Mouse (Mus musculus) stomach, embryonic 14.5 days (tissue): ENCODE measurements around the gene Mast4. TPM values are rescaled to one million over a fixed set of nuclear protein-coding genes. Genes with fewer than 3 reads are reported as not detected.

ENCODE experiments used
- ATAC-seq: fragments of 200-750 bp; cut with Nextera tagmentation; 2 replicates; pipeline ENCODE4 v1.8.0; 2017; ENCODE audit warnings: low read depth, moderate TSS enrichment; ENCODE audit not compliant: insufficient number of reproducible peaks, insufficient read depth, low FRiP score
- H3K27ac ChIP-seq: fragments of 300-500 bp; sonication (generic); 2 replicates; pipeline ENCODE4 v1.5.1; 2014; ENCODE audit warnings: mild to moderate bottlenecking, low read length, moderate library complexity, mixed read lengths
- H3K27me3 ChIP-seq: fragments of 300-500 bp; sonication (generic); 2 replicates; pipeline ENCODE4 v1.6.1; 2014; ENCODE audit warnings: low read length, control low read depth, mixed read lengths; ENCODE audit not compliant: control insufficient read depth, insufficient read depth
- H3K36me3 ChIP-seq: fragments of 300-500 bp; sonication (generic); 2 replicates; pipeline ENCODE4 v1.6.1; 2014; ENCODE audit warnings: mild to moderate bottlenecking, control low read depth, low read length, moderate library complexity, mixed read lengths; ENCODE audit not compliant: control insufficient read depth, insufficient read depth
- H3K4me1 ChIP-seq: fragments of 300-500 bp; sonication (generic); 2 replicates; pipeline ENCODE4 v1.6.1; 2014; ENCODE audit warnings: low read length, control low read depth, mixed read lengths; ENCODE audit not compliant: control insufficient read depth, insufficient read depth
- H3K4me2 ChIP-seq: fragments of 300-500 bp; sonication (generic); replicated peaks from 2 replicates; pipeline ENCODE4 v1.6.1; 2014; ENCODE audit warnings: low read depth, low read length, control low read depth
- H3K4me3 ChIP-seq: fragments of 300-500 bp; sonication (generic); 2 replicates; pipeline ENCODE4 v1.5.1; 2014; ENCODE audit warnings: low read depth, low read length, control low read depth
- H3K9ac ChIP-seq: fragments of 300-500 bp; sonication (generic); replicated peaks from 2 replicates; pipeline ENCODE4 v1.6.1; 2014; ENCODE audit warnings: low read depth, mild to moderate bottlenecking, control low read depth, low read length, moderate library complexity, mixed read lengths
- H3K9me3 ChIP-seq: fragments of 300-500 bp; sonication (generic); 2 replicates; pipeline ENCODE4 v1.6.1; 2016; ENCODE audit warnings: low read depth, low read length, control low read depth; ENCODE audit not compliant: control insufficient read depth
- WGBS: fragments of 180-500 bp; shearing (Covaris S2); extraction: QIAGEN DNeasy Blood & Tissue Kit; methylation state at CpG from one replicate; pipeline ENCODE4 v1.1.7; 2014; 5-methylcytosine and 5-hydroxymethylcytosine counted together
- polyA plus RNA-seq: library from polyadenylated mRNA; unstranded; fragments of >200 nt; fragmentation: Nextera tagmentation; extraction: Ambion mirVana; gene quantifications from 2 replicates; pipeline ENCODE4 v1.2.1, GENCODE M21; 2014

The Mast4 gene
- polyA plus RNA-seq, 1 experiment from 2014 or later = 48.0 TPM

DNA sequence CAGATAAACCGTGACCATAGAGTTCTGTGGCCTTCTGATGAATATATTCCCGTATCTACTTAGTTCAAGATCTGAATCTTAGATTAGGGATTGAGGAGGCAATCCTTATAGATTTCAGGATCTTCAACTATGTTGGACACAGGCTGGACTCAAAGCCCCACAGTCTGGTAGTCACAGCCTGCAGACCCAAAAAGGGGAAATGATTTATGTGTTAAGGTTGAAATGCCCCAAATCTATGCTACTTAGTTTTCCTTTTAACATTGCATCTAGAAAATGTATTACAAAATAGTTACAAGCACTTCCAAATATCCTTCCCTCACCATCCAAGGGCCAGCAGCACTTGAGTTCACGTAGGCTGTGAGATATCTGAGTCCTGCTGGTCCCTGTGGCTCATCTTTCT is 633.6 kb downstream of the Mast4 start:
- Histone ChIP-seq H3K9me3 (no peaks in the 10 kb centered on the region), H3K27ac (no peak overlapping the region), H3K4me1 (0 out of 2 replicates have a peak, but pooled peaks cover 4% of the 10 kb centered on the region), H3K27me3 (no peaks in the 10 kb centered on the region), H3K4me3 (no peak overlapping the region), H3K4me2 (no peak overlapping the region), H3K36me3 (no peaks in the 10 kb centered on the region), H3K9ac (no peak overlapping the region)
- no peak for ATAC-seq
- 83% methylated on average over 3 of the region's 3 CpGs for WGBS

- Histone ChIP-seq H3K36me3 (no peaks in the 10 kb centered on the region), H3K4me2 (no peak overlapping the region), H3K4me3 (no peak overlapping the region), H3K27me3 (no peaks in the 10 kb centered on the region), H3K27ac (no peak overlapping the region), H3K9ac (no peak overlapping the region), H3K4me1 (0 out of 2 replicates have a peak, but pooled peaks cover 4% of the 10 kb centered on the region), H3K9me3 (no peaks in the 10 kb centered on the region)
- no peak for ATAC-seq
- 90% methylated on average over 5 of the region's 5 CpGs for WGBS
Observed at GRCm38 (mm10) chr13:102700176-102700575, 634.1 kb downstream of the Mast4 start.

GRCm38 (mm10) chr13:102698751-102699323 is 635.5 kb downstream of the Mast4 start:
- peak; percentile 78; the same call in 1 of the 2 replicates for ATAC-seq
- Histone ChIP-seq H3K4me2 (0 out of 2 replicates have a peak overlapping the region, but pooled peaks have one; percentile 17), H3K27me3 (no peaks in the 10 kb centered on the region), H3K36me3 (no peaks in the 10 kb centered on the region), H3K4me3 (no peak overlapping the region), H3K4me1 (0 out of 2 replicates have a peak, but pooled peaks cover 4% of the 10 kb centered on the region), H3K9ac (no peak overlapping the region), H3K9me3 (no peaks in the 10 kb centered on the region), H3K27ac (peak overlapping the region; percentile 35; the same call in 1 of the 2 replicates)
- 35% methylated on average over 14 of the region's 14 CpGs for WGBS

DNA sequence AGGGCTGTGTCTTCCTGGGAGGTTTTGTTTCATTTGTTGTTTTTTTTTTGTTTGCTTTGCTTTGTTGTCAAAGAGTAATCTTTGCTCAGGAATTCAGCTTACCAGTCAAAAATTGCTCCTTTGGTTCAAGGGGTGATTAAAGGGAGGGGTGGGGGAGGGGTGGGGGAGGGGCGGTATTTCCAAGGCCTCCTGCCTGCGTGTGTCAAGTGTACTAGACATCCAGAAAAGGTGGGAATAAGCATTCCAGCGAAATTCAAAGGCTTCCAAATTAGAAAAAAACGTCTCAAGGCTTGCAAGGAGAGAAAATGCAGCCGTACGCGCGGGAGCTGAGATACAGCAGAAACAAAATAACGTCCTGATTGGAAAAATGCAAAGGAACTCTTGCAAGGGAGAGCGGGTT is 636.0 kb downstream of the Mast4 start:
- whole genome bisulfite sequencing = 38% methylated on average over 10 of the region's 10 CpGs
- Histone ChIP-seq H3K9me3 (no peaks in the 10 kb centered on the region), H3K27ac (peak overlapping the region; percentile 35; the same call in 1 of the 2 replicates), H3K27me3 (no peaks in the 10 kb centered on the region), H3K9ac (no peak overlapping the region), H3K4me2 (0 out of 2 replicates have a peak overlapping the region, but pooled peaks have one; percentile 17), H3K36me3 (no peaks in the 10 kb centered on the region), H3K4me3 (no peak overlapping the region), H3K4me1 (0 out of 2 replicates have a peak, but pooled peaks cover 4% of the 10 kb centered on the region)
- ATAC-seq = no peak

- Histone ChIP-seq H3K4me2 (no peak overlapping the region), H3K4me3 (no peak overlapping the region), H3K4me1 (0 out of 2 replicates have a peak, but pooled peaks cover 8% of the 10 kb centered on the region), H3K36me3 (no peaks in the 10 kb centered on the region), H3K9ac (no peak overlapping the region), H3K27ac (no peak overlapping the region), H3K27me3 (no peaks in the 10 kb centered on the region), H3K9me3 (no peaks in the 10 kb centered on the region)
- WGBS = 69% methylated on average over 7 of the region's 7 CpGs
- ATAC-seq = no peak
Observed at GRCm38 (mm10) chr13:102695121-102695905, 639.0 kb downstream of the Mast4 start.

DNA sequence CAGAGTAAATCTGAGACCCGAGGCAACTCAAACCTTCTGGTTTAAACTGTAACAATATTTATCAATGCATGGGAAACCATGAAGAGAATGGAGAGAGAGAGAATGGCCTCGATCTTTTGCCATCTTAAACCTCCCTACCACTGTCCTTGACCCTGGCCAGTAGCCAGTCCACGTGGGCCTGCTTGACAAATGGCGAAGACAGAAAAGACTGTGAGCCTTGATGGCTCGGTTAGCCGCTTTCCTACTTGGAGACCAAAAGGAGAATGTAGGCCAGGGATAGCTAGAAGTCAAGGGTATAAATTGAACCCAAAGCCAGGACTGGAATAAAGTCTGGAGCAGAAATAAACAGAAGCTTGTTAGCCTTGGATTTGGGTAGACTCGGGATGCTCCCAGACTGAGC is 640.1 kb downstream of the Mast4 start:
- 87% methylated on average over 7 of the region's 7 CpGs for WGBS
- no peak for ATAC-seq

GRCm38 (mm10) chr13:102693341-102693801 is 640.9 kb downstream of the Mast4 start, which contains the start of gene Cd180:
Cd180 (plus strand) TSS chr13:102693558.
- peak within 1 kb of the TSS; percentile 15; the same call in 1 of the 2 replicates for H3K27ac ChIP-seq
- H3K9ac ChIP-seq = no peak within 1 kb of the TSS
- no peak within 1 kb of the TSS for H3K4me2 ChIP-seq
- ATAC-seq = no peak
- H3K9me3 ChIP-seq = no peaks in the 10 kb centered on the region
- H3K4me3 ChIP-seq = no peak within 1 kb of the TSS
- no peaks in the 10 kb centered on the region for H3K36me3 ChIP-seq
- 0 out of 2 replicates have a peak, but pooled peaks cover 4% of the 10 kb centered on the region for H3K4me1 ChIP-seq
- WGBS = 70% methylated on average over 8 of the region's 8 CpGs
- H3K27me3 ChIP-seq = no peaks in the 10 kb centered on the region

More for the DNA sequence above, 640.1 kb downstream of the Mast4 start:
- Histone ChIP-seq H3K4me3 (no peak overlapping the region), H3K4me1 (0 out of 2 replicates have a peak, but pooled peaks cover 7% of the 10 kb centered on the region), H3K9me3 (no peaks in the 10 kb centered on the region), H3K9ac (no peak overlapping the region), H3K27me3 (no peaks in the 10 kb centered on the region), H3K27ac (no peak overlapping the region), H3K36me3 (no peaks in the 10 kb centered on the region), H3K4me2 (no peak overlapping the region)

DNA sequence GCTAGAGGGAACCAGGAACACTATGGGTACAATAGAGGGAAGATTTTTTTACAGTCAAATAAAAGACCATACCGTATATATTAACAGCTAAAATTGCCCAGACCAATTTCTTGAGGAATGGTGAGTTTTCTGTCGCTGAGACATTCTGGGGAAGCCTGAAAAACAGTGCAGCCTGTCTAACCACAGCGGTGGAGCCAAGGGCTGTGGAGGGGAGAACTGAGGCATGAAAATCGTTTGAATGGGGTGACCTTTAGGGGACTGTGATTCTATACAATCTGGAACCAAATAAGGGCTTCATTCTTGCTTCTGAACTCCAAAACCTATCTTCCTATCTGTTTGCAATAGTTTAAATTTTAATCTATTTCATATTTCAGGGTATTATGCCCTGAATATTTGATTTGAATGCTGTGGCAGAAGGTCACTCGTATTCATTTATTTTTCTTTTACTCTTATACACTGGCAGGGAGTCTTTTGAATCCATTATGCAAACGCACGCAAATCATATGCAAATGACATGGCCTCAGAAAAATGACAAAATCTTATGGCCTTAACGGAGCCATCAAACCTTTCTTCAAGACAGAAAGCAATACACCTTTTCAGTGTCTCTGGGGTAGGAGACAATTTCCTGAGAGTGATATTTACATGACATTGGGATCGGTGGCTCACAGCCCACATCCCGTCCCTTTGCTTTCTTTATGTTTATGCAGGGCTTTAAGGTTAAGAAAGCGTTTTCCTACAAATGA is 642.7 kb downstream of the Mast4 start:
- WGBS = 73% methylated on average over 11 of the region's 11 CpGs

More for the DNA sequence above, 642.7 kb downstream of the Mast4 start:
- H3K36me3 ChIP-seq = no peaks in the 10 kb centered on the region
- H3K27me3 ChIP-seq = no peaks in the 10 kb centered on the region
- no peaks in the 10 kb centered on the region for H3K9me3 ChIP-seq
- no peak overlapping the region for H3K9ac ChIP-seq
- no peak overlapping the region for H3K4me3 ChIP-seq
- no peak for ATAC-seq
- no peak overlapping the region for H3K27ac ChIP-seq
- H3K4me2 ChIP-seq = no peak overlapping the region
- H3K4me1 ChIP-seq = 0 out of 2 replicates have a peak, but pooled peaks cover 4% of the 10 kb centered on the region
